Mouse (Mus musculus) kidney, embryonic 16.5 days (tissue): ENCODE data around the gene Hhex. TPM values are rescaled to one million over a fixed set of nuclear protein-coding genes. Genes with fewer than 3 reads are reported as not detected.

Experiments
- ATAC-seq: fragments of 200-750 bp; cut with Nextera tagmentation; 2 replicates; pipeline ENCODE4 v1.8.0; 2017; ENCODE audit warnings: moderate TSS enrichment; ENCODE audit not compliant: low FRiP score, low TSS enrichment
- H3K27ac ChIP-seq: fragments of 300-500 bp; sonication (generic); 2 replicates; pipeline ENCODE4 v1.5.1; 2014; ENCODE audit warnings: low read length
- H3K27me3 ChIP-seq: fragments of 300-500 bp; sonication (generic); 2 replicates; pipeline ENCODE4 v1.6.1; 2014; ENCODE audit warnings: low read length, control low read depth, mixed read lengths; ENCODE audit not compliant: insufficient read depth
- H3K36me3 ChIP-seq: fragments of 300-500 bp; sonication (generic); 2 replicates; pipeline ENCODE4 v1.6.1; 2014; ENCODE audit warnings: low read length, control low read depth, mixed read lengths; ENCODE audit not compliant: insufficient read depth
- H3K4me1 ChIP-seq: fragments of 300-500 bp; sonication (generic); 2 replicates; pipeline ENCODE4 v1.6.1; 2014; ENCODE audit warnings: low read length, control low read depth, mixed read lengths; ENCODE audit not compliant: insufficient read depth
- H3K4me2 ChIP-seq: fragments of 300-500 bp; sonication (generic); replicated peaks from 2 replicates; pipeline ENCODE4 v1.6.1; 2014; ENCODE audit warnings: low read depth, low read length
- H3K4me3 ChIP-seq: fragments of 300-500 bp; sonication (generic); 2 replicates; pipeline ENCODE4 v1.5.1; 2014; ENCODE audit warnings: mild to moderate bottlenecking, low read length
- H3K9ac ChIP-seq: fragments of 300-500 bp; sonication (generic); replicated peaks from 2 replicates; pipeline ENCODE4 v1.6.1; 2014; ENCODE audit warnings: low read length
- H3K9me3 ChIP-seq: fragments of 300-500 bp; sonication (generic); 2 replicates; pipeline ENCODE4 v1.6.1; 2016; ENCODE audit warnings: low read length, control low read depth
- WGBS: fragments of 180-500 bp; shearing (Covaris S2); extraction: QIAGEN DNeasy Blood & Tissue Kit; methylation state at CpG from one replicate; pipeline ENCODE4 v1.1.7; 2014; 5-methylcytosine and 5-hydroxymethylcytosine counted together
- polyA plus RNA-seq: library from polyadenylated mRNA; unstranded; fragments of >200 nt; fragmentation: Nextera tagmentation; extraction: Ambion mirVana; gene quantifications from 2 replicates; pipeline ENCODE4 v1.2.1, GENCODE M21; 2015

Gene Hhex
- polyA plus RNA-seq, 1 experiment from 2014 or later, result 17.9 TPM

GRCm38 (mm10) chr19:37443631-37444140 is 9.1 kb downstream of the Hhex start:
- no peak overlapping the region for H3K4me3 ChIP-seq
- H3K27ac ChIP-seq, result no peak overlapping the region
- no peak overlapping the region for H3K9ac ChIP-seq
- H3K36me3 ChIP-seq, result no peaks in the 10 kb centered on the region
- H3K9me3 ChIP-seq, result no peaks in the 10 kb centered on the region
- H3K4me1 ChIP-seq, result no peaks in the 10 kb centered on the region
- H3K4me2 ChIP-seq, result no peak overlapping the region
- peaks cover 23% of the 10 kb centered on the region for H3K27me3 ChIP-seq
- no peak for ATAC-seq
- 54% methylated on average over 4 of the region's 4 CpGs for WGBS

- no peak overlapping the region for H3K27ac ChIP-seq
- no peak for ATAC-seq
- H3K4me3 ChIP-seq, result no peak overlapping the region
- H3K9me3 ChIP-seq, result no peaks in the 10 kb centered on the region
- no peak overlapping the region for H3K4me2 ChIP-seq
- no peaks in the 10 kb centered on the region for H3K36me3 ChIP-seq
- H3K9ac ChIP-seq, result no peak overlapping the region
- no peaks in the 10 kb centered on the region for H3K4me1 ChIP-seq
- 58% methylated on average over 5 of the region's 5 CpGs for WGBS
- no peaks in the 10 kb centered on the region for H3K27me3 ChIP-seq
Observed at GRCm38 (mm10) chr19:37448212-37448611, 13.6 kb downstream of the Hhex start.

DNA sequence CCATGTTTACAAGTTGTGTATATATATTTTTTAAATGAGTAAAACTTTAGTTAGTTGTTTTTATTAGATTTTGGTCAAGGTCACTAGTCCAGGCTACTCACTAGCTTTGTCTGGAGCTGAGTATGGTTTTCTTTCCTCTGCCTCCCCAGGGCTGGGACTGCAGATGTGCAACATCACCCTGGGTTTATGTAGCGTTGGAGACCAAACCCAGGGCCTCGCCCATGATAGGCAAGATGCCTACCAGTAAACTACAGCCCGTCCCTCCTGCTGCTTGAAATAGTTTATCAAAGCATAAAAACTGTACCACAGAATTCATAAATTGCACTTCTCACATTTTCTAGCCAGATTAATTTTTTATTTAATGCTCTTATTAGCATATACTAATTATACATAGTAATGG is 14.6 kb downstream of the Hhex start:
- Histone ChIP-seq H3K4me3 (no peak overlapping the region), H3K4me1 (no peaks in the 10 kb centered on the region), H3K9ac (no peak overlapping the region), H3K4me2 (no peak overlapping the region), H3K27me3 (no peaks in the 10 kb centered on the region), H3K36me3 (no peaks in the 10 kb centered on the region), H3K9me3 (no peaks in the 10 kb centered on the region), H3K27ac (no peak overlapping the region)
- no peak for ATAC-seq
- WGBS, result 84% methylated on average over 3 of the region's 3 CpGs

DNA sequence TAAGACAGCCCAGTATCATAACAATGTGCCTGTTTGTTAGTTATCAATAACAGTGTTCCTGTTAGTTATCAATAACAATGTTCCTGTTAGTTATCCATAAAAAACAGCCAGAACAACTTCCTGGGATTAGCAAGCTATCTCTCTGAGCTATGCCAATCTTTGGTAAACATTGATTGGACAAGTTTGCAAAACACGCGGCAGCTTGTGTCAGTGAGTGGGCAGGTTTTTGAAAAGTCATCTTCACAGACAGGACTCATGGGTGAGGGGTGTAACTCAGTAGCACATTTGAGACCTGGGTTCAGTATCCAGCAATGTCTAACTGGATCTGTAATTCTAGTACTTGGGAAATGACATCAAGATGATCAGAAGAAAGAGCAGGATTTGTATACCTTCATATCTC is 20.9 kb downstream of the Hhex start:
- H3K9me3 ChIP-seq, result 0 out of 2 replicates have a peak, but pooled peaks cover 3% of the 10 kb centered on the region
- no peak for ATAC-seq
- no peak overlapping the region for H3K4me3 ChIP-seq
- no peak overlapping the region for H3K27ac ChIP-seq
- H3K36me3 ChIP-seq, result no peaks in the 10 kb centered on the region
- H3K4me1 ChIP-seq, result no peaks in the 10 kb centered on the region
- H3K27me3 ChIP-seq, result no peaks in the 10 kb centered on the region
- H3K4me2 ChIP-seq, result no peak overlapping the region
- H3K9ac ChIP-seq, result no peak overlapping the region
- WGBS, result 92% methylated on average over 2 of the region's 2 CpGs

DNA sequence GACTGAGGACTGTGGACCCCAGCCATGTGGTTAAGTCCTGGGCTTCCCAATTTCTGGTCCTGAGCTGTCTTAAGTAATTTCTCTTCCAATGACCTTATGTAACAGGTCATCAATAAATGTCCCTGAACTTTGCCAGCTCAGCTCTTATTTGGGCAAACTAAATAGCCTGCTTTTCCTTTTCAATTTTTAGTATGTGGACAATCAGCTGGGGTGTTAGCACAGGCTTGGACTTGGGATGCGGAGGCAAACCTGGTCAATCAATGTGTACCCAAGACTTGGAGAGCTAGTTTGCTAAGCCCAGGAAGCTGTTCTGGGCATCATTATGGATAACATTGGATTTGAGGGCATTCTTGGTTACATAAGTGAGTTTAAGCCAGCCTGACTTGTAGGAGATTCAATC is 21.4 kb downstream of the Hhex start:
- Histone ChIP-seq H3K4me1 (no peaks in the 10 kb centered on the region), H3K9me3 (0 out of 2 replicates have a peak, but pooled peaks cover 6% of the 10 kb centered on the region), H3K27ac (no peak overlapping the region), H3K9ac (no peak overlapping the region), H3K27me3 (no peaks in the 10 kb centered on the region), H3K36me3 (no peaks in the 10 kb centered on the region), H3K4me2 (no peak overlapping the region), H3K4me3 (no peak overlapping the region)
- WGBS, result 91% methylated on average over 1 of the region's 1 CpGs
- no peak for ATAC-seq

- Histone ChIP-seq H3K4me1 (no peaks in the 10 kb centered on the region), H3K9ac (no peak overlapping the region), H3K27me3 (no peaks in the 10 kb centered on the region), H3K27ac (no peak overlapping the region), H3K4me3 (no peak overlapping the region), H3K9me3 (0 out of 2 replicates have a peak, but pooled peaks cover 7% of the 10 kb centered on the region), H3K36me3 (no peaks in the 10 kb centered on the region), H3K4me2 (no peak overlapping the region)
- WGBS, result 71% methylated on average over 6 of the region's 6 CpGs
- ATAC-seq, result no peak
Observed at GRCm38 (mm10) chr19:37458013-37458412, 23.4 kb downstream of the Hhex start.

- no peak overlapping the region for H3K9ac ChIP-seq
- H3K27ac ChIP-seq, result no peak overlapping the region
- H3K27me3 ChIP-seq, result no peaks in the 10 kb centered on the region
- no peaks in the 10 kb centered on the region for H3K9me3 ChIP-seq
- whole genome bisulfite sequencing, result 69% methylated on average over 3 of the region's 3 CpGs
- no peak overlapping the region for H3K4me3 ChIP-seq
- H3K4me1 ChIP-seq, result no peaks in the 10 kb centered on the region
- no peak for ATAC-seq
- no peak overlapping the region for H3K4me2 ChIP-seq
- no peaks in the 10 kb centered on the region for H3K36me3 ChIP-seq
Observed at GRCm38 (mm10) chr19:37466403-37466802, 31.8 kb downstream of the Hhex start.

DNA sequence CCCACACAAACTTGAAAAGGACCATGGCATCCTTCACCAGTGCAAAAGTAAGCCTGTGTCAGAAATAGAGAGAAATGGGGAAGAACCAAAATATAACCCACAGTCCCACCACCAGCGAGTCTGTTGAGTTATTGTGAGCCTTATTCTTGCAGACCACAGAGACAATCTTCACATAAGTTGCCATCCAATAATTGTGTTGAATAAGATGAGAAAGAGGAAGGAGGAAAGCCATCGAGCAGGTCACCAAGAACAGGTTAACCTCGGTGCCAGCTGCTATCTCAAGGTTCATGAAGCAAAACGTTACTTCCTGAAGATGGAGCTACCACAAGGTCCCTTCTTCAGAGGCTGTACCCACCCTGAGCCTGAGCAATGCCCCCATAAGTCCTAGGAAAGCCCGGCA is 32.4 kb downstream of the Hhex start:
- WGBS, result 85% methylated on average over 5 of the region's 5 CpGs
- no peaks in the 10 kb centered on the region for H3K36me3 ChIP-seq

DNA sequence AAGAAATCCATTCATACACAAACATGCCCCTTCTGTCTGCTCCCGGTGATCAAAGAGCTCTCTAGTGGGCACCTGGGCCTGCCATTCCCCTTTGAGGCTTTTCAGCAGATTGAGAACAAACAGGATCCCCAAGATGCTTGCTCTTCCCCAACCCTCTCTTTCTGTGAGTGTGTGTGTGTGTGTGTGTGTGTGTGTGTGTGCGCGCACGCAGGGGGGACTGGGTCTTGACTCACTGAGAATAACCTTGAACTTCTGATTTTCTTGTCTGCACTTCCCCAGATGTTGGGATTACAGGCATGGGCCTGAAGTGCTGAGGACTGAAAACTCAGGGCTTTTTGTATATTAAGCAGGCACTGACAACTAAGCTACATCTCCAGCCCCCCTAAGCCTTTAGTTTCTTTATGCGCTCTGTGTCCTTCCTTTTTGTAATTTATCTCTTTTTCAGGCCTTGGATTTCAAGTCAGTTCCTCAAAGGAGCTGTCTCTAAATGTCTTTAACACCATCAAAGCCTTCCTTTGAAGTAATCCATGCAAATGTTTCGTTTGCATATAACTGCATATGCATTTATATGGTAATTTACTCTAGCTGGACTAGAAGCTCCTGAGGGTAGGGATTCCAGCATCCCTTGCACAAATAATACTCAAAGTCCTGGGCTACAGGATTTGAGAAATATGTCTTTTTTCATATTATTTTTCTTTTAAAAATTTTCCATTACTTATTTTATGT is 34.4 kb downstream of the Hhex start:
- H3K4me3 ChIP-seq, result no peak overlapping the region
- no peak overlapping the region for H3K4me2 ChIP-seq
- no peaks in the 10 kb centered on the region for H3K4me1 ChIP-seq
- no peak overlapping the region for H3K27ac ChIP-seq
- 74% methylated on average over 6 of the region's 6 CpGs for WGBS
- no peaks in the 10 kb centered on the region for H3K27me3 ChIP-seq
- ATAC-seq, result no peak
- H3K36me3 ChIP-seq, result no peaks in the 10 kb centered on the region
- H3K9me3 ChIP-seq, result no peaks in the 10 kb centered on the region
- H3K9ac ChIP-seq, result no peak overlapping the region

More for the DNA sequence above, 32.4 kb downstream of the Hhex start:
- Histone ChIP-seq H3K9me3 (no peaks in the 10 kb centered on the region), H3K4me2 (no peak overlapping the region), H3K27me3 (no peaks in the 10 kb centered on the region), H3K27ac (no peak overlapping the region), H3K9ac (no peak overlapping the region), H3K4me3 (no peak overlapping the region), H3K4me1 (no peaks in the 10 kb centered on the region)
- no peak for ATAC-seq

DNA sequence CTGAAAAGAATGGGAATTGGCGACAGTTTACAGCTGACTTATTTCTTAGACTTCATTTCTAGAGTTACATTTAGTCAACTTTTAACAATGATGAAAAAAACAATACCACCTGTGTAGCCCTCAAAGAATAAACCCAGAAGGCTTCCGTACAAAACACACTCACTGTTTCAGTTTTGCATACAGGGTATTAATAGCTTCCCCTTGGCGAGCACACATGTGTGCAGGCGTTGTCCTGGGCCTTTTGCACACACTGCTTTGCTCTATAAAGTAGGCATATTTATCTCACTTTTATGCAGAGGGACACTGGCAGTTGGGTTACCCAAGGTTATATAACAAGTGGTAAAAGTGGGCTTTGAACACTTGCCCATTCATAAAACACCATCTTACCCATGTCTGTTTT is 37.1 kb downstream of the Hhex start:
- no peak for ATAC-seq
- no peaks in the 10 kb centered on the region for H3K9me3 ChIP-seq
- H3K36me3 ChIP-seq, result no peaks in the 10 kb centered on the region
- no peaks in the 10 kb centered on the region for H3K4me1 ChIP-seq
- H3K4me2 ChIP-seq, result no peak overlapping the region
- H3K27ac ChIP-seq, result no peak overlapping the region
- no peak overlapping the region for H3K4me3 ChIP-seq
- no peaks in the 10 kb centered on the region for H3K27me3 ChIP-seq
- no peak overlapping the region for H3K9ac ChIP-seq
- WGBS, result 79% methylated on average over 4 of the region's 4 CpGs
